Mouse (Mus musculus) gastrocnemius, postnatal 25 days (tissue): ENCODE measurements around the gene Rab3d. TPM values are rescaled to one million over a fixed set of nuclear protein-coding genes. Genes with fewer than 3 reads are reported as not detected.
A peak's percentile ranks its signal among the peaks of the same experiment; 100 is the strongest.
"Not testable (repeated sequence)": the region's sequence is repeated elsewhere in the genome, so short reads cannot be mapped to it uniquely, and the experiment has no call there.

ENCODE experiments used
- DNase-seq: peaks from one replicate; pipeline ENCODE4 v3.0.0; 2022
- total RNA-seq, 2 experiments: library from RNA; stranded (reverse); gene quantifications; 1 replicate in 1 of 2; 2 replicates in 1 of 2; pipeline ENCODE4 v1.2.3; 2021

Gene Rab3d
- total RNA-seq, 2 experiments from 2014 or later = 3.4 to 6.0 TPM

- no peak for DNase-seq
Measured at GRCm38 (mm10) chr9:21909474-21910223, 8.3 kb downstream of the Rab3d start.

- DNase-seq = no peak
Measured at GRCm38 (mm10) chr9:21908216-21908615, 9.8 kb downstream of the Rab3d start.

GRCm38 (mm10) chr9:21904031-21904430, 14.0 kb downstream of the Rab3d start:
- no peak for DNase-seq

GRCm38 (mm10) chr9:21901223-21901820, 16.7 kb downstream of the Rab3d start:
- DNase-seq = peak; percentile 31

GRCm38 (mm10) chr9:21889229-21889628, 28.8 kb downstream of the Rab3d start:
- no peak for DNase-seq

- DNase-seq = no peak
Measured at GRCm38 (mm10) chr9:21876601-21877000, 41.4 kb downstream of the Rab3d start.

GRCm38 (mm10) chr9:21872204-21872603, 45.8 kb downstream of the Rab3d start:
- no peak for DNase-seq

- DNase-seq = peak; percentile 22
Measured at GRCm38 (mm10) chr9:21870879-21871524, 47.0 kb downstream of the Rab3d start.

GRCm38 (mm10) chr9:21869290-21869689, 48.7 kb downstream of the Rab3d start:
- DNase-seq = peak; percentile 56

GRCm38 (mm10) chr9:21867726-21868125, 50.3 kb downstream of the Rab3d start:
- no peak for DNase-seq

GRCm38 (mm10) chr9:21866641-21867040, 51.4 kb downstream of the Rab3d start:
- no peak for DNase-seq

GRCm38 (mm10) chr9:21865673-21866398, 52.2 kb downstream of the Rab3d start:
- DNase-seq = no peak

GRCm38 (mm10) chr9:21862181-21862580, 55.8 kb downstream of the Rab3d start:
- DNase-seq = no peak

GRCm38 (mm10) chr9:21860349-21860748, 57.6 kb downstream of the Rab3d start:
- DNase-seq = not testable (repeated sequence)

- DNase-seq = no peak
Measured at GRCm38 (mm10) chr9:21859606-21860005, 58.4 kb downstream of the Rab3d start.

- peak; percentile 57 for DNase-seq
Measured at GRCm38 (mm10) chr9:21858084-21858483, 59.9 kb downstream of the Rab3d start.

- no peak for DNase-seq
Measured at GRCm38 (mm10) chr9:21857501-21857900, 60.5 kb downstream of the Rab3d start.

Other genes with a start within 250 kb of the Rab3d start
- 1 to 10 TPM; 4.1 to 5.3 TPM for gene Ldlr, start 194.7 kb downstream of the Rab3d start, total RNA-seq
- gene Spc24, start 157.9 kb downstream of the Rab3d start, total RNA-seq = 1 to 10 TPM in 1 of 2 experiments, under 1 TPM in 1; 0.77 to 2.2 TPM
- 10 to 100 TPM; 14.3 to 17.5 TPM for gene Kank2, start 119.4 kb downstream of the Rab3d start, total RNA-seq
- gene Angptl8, start 82.7 kb downstream of the Rab3d start, total RNA-seq = under 1 TPM in 1 of 2 experiments, not detected in 1; 0.43 TPM
- 10 to 100 TPM; 10.7 to 14.7 TPM for gene Dock6, start 65.6 kb downstream of the Rab3d start, total RNA-seq
- gene Ccdc159, start 9.3 kb upstream of the Rab3d start, total RNA-seq = under 1 TPM; 0.38 to 0.51 TPM
- gene Tmem205, start 9.4 kb upstream of the Rab3d start, total RNA-seq = 10 to 100 TPM in 1 of 2 experiments, 1 to 10 TPM in 1; 8.6 to 14.6 TPM
- gene Plppr2, start 18.8 kb upstream of the Rab3d start, total RNA-seq = under 1 TPM; 0.56 to 0.83 TPM
- 1 to 10 TPM; 1.6 to 2.7 TPM for gene Swsap1, start 37.6 kb upstream of the Rab3d start, total RNA-seq
- gene Epor, start 45.3 kb upstream of the Rab3d start, total RNA-seq = under 1 TPM; 0.20 to 0.59 TPM
- gene Rgl3, start 71.3 kb upstream of the Rab3d start, total RNA-seq = under 1 TPM; 0.33 to 0.83 TPM
- gene Ccdc151, start 84.4 kb upstream of the Rab3d start, total RNA-seq = not detected
- gene Prkcsh, start 84.6 kb upstream of the Rab3d start, total RNA-seq = 10 to 100 TPM; 24.1 to 35.3 TPM
- gene Elavl3, start 133.8 kb upstream of the Rab3d start, total RNA-seq = under 1 TPM in 1 of 2 experiments, not detected in 1; 0.11 TPM
- gene Gm49318, start 153.1 kb upstream of the Rab3d start, total RNA-seq = not detected
- gene Zfp653, start 153.2 kb upstream of the Rab3d start, total RNA-seq = 1 to 10 TPM; 2.5 to 2.6 TPM
- 10 to 100 TPM; 79.5 to 83.6 TPM for gene Ecsit, start 167.2 kb upstream of the Rab3d start, total RNA-seq
- 1 to 10 TPM; 4.2 to 8.1 TPM for gene Cnn1, start 181.0 kb upstream of the Rab3d start, total RNA-seq
- gene Elof1, start 199.0 kb upstream of the Rab3d start, total RNA-seq = 10 to 100 TPM; 36.5 to 38.9 TPM
- gene Acp5, start 217.5 kb upstream of the Rab3d start, total RNA-seq = 1 to 10 TPM in 1 of 2 experiments, under 1 TPM in 1; 0.77 to 8.8 TPM
- gene Pigyl, start 238.7 kb upstream of the Rab3d start, total RNA-seq = 10 to 100 TPM; 30.9 to 31.9 TPM